Mouse (Mus musculus) limb, embryonic 12.5 days (tissue): ENCODE data around the gene Ttpal. TPM values are rescaled to one million over a fixed set of nuclear protein-coding genes. Genes with fewer than 3 reads are reported as not detected.

Source experiments
- ATAC-seq: fragments of 200-750 bp; cut with Nextera tagmentation; 2 replicates; pipeline ENCODE4 v1.8.0; 2017; ENCODE audit warnings: low read depth, moderate TSS enrichment; ENCODE audit not compliant: insufficient number of reproducible peaks, insufficient read depth, low FRiP score, low TSS enrichment
- H3K27ac ChIP-seq: fragments of 300-500 bp; sonication (generic); 2 replicates; pipeline ENCODE4 v1.5.1; 2016; ENCODE audit warnings: mild to moderate bottlenecking, moderate library complexity
- H3K27me3 ChIP-seq: fragments of 300-500 bp; sonication (generic); 2 replicates; pipeline ENCODE4 v1.6.1; 2016; ENCODE audit warnings: mild to moderate bottlenecking, moderate library complexity
- H3K36me3 ChIP-seq: fragments of 300-500 bp; sonication (generic); 2 replicates; pipeline ENCODE4 v1.6.1; 2016; ENCODE audit warnings: mild to moderate bottlenecking, moderate library complexity
- H3K4me1 ChIP-seq: fragments of 300-500 bp; sonication (generic); replicated peaks from 2 replicates; pipeline ENCODE4 v1.6.1; 2016
- H3K4me2 ChIP-seq: fragments of 300-500 bp; sonication (generic); 2 replicates; pipeline ENCODE4 v1.6.1; 2016; ENCODE audit warnings: mild to moderate bottlenecking, moderate library complexity
- H3K4me3 ChIP-seq: fragments of 300-500 bp; sonication (generic); replicated peaks from 2 replicates; pipeline ENCODE4 v1.5.1; 2016; ENCODE audit warnings: mild to moderate bottlenecking
- H3K9ac ChIP-seq: fragments of 300-500 bp; sonication (generic); replicated peaks from 2 replicates; pipeline ENCODE4 v1.6.1; 2016; ENCODE audit warnings: mild to moderate bottlenecking, moderate library complexity
- H3K9me3 ChIP-seq: fragments of 300-500 bp; sonication (generic); 2 replicates; pipeline ENCODE4 v1.6.1; 2016; ENCODE audit warnings: mild to moderate bottlenecking, moderate library complexity
- WGBS: fragments of 180-500 bp; shearing (Covaris S2); methylation state at CpG from one replicate; pipeline ENCODE4 v1.1.7; 2016; 5-methylcytosine and 5-hydroxymethylcytosine counted together
- polyA plus RNA-seq: library from polyadenylated mRNA; unstranded; fragments of >200 nt; fragmentation: Nextera tagmentation; extraction: Ambion mirVana; gene quantifications from 2 replicates; pipeline ENCODE4 v1.2.1, GENCODE M21; 2016

The Ttpal gene
- polyA plus RNA-seq, 1 experiment from 2014 or later: 48.6 TPM

DNA sequence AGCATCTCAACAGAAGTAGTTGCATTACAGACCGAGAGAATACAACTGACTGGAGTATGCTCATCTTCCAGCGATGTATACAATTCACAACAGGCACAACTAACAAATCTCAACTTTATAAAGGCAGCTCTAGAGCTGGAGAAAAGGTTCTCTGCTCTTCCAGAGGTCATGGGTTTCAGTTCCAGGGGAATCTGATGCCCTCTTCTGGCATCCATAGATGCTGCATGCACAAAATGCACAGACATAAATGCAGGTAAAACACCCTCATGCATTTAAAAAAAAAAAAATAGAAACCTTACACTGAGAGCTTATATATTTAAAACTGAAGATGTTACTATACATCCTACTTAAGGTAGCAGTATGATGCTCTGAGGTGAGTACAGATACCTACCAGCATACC lies 29.6 kb downstream of the Ttpal start:
- no peaks in the 10 kb centered on the region for H3K27me3 ChIP-seq
- H3K9ac ChIP-seq: no peak overlapping the region
- no peaks in the 10 kb centered on the region for H3K9me3 ChIP-seq
- H3K4me1 ChIP-seq: no peaks in the 10 kb centered on the region
- H3K4me2 ChIP-seq: no peak overlapping the region
- 94% methylated on average over 2 of the region's 2 CpGs for WGBS
- no peak for ATAC-seq
- H3K4me3 ChIP-seq: no peak overlapping the region
- H3K36me3 ChIP-seq: peaks cover 92% of the 10 kb centered on the region
- H3K27ac ChIP-seq: no peak overlapping the region

DNA sequence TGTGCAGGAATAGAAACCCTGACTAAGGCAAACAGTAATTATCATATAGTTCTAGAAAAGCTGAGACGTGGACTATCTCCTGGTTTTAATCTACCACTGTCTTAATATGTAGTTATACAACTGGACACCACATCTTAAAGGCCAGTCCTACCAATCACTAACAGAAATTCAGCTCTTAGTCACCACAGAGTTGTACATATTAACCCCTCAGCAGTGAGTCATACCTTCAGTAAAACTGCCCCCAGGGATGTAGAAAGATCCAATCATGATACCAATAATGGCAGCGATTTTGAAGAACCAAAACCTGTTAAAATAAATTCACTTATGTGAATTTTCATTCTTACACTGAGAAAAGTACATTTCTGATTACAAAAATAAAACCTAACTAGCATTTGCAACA lies 32.1 kb downstream of the Ttpal start:
- Histone ChIP-seq H3K4me1 (no peaks in the 10 kb centered on the region; the same call in 1 of the 2 replicates), H3K27me3 (no peaks in the 10 kb centered on the region), H3K4me2 (no peak overlapping the region), H3K9ac (no peak overlapping the region), H3K4me3 (no peak overlapping the region), H3K36me3 (peaks cover 72% of the 10 kb centered on the region), H3K9me3 (no peaks in the 10 kb centered on the region), H3K27ac (no peak overlapping the region)
- no peak for ATAC-seq
- 90% methylated on average over 2 of the region's 2 CpGs for WGBS

DNA sequence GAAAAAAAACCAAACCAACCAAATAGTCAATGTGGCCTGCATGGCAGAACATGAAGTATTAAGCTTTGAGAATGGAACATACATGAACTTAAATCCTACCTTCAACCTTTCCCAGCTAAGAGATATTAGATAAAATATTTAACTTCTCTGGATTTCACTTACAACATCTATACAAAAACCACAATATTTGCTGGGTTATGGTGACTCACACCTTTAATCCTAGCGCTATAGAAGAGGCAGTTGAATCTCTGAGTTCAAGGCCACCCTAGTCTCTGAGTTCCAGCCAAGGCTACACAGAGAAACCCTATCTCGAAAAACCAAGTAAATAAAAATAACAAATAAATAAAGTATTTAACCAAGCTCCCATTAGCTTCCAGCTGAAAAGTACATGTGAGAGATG lies 33.9 kb downstream of the Ttpal start:
- no peaks in the 10 kb centered on the region; the same call in 1 of the 2 replicates for H3K4me1 ChIP-seq
- WGBS: 91% methylated on average over 2 of the region's 2 CpGs
- H3K27me3 ChIP-seq: no peaks in the 10 kb centered on the region
- no peaks in the 10 kb centered on the region for H3K9me3 ChIP-seq
- H3K9ac ChIP-seq: no peak overlapping the region
- H3K36me3 ChIP-seq: peaks cover 57% of the 10 kb centered on the region
- no peak for ATAC-seq
- no peak overlapping the region for H3K4me2 ChIP-seq
- no peak overlapping the region for H3K27ac ChIP-seq
- H3K4me3 ChIP-seq: no peak overlapping the region

DNA sequence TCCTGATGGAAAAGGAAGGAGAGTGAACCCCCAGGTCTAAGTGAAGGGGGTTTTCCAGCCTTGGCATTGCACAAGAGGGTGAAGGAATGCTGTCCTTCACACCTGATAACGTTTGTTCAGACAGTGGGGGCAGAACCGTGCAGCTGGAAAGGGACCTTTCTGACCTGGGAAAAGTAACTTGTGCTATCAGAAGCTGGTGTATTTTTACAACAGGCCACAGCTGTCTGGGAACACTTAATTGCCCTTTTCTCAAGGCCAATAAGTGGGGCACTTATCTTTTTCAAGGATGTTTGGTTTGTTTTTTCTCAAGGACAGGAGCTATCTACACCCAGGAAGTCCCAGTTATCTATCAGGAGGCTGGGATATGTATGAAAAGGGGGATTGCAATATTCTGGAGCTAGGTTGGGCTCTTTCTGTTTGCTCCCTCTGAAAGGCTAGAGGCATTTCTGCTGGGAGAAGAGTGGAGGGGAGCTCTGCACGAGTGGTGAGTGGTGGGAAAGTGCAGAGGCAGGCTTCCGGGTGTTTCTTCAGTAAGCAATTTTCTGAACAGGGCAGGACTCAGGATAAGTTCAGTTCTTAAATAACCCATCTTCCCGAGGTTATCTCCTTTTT lies 35.6 kb downstream of the Ttpal start:
- WGBS: 53% methylated on average over 5 of the region's 5 CpGs
- H3K36me3 ChIP-seq: peaks cover 47% of the 10 kb centered on the region

GRCm38 (mm10) chr2:163640493-163640892 lies 38.4 kb downstream of the Ttpal start:
- Histone ChIP-seq H3K4me2 (no peak overlapping the region), H3K9me3 (no peaks in the 10 kb centered on the region), H3K4me1 (peaks cover 16% of the 10 kb centered on the region), H3K27ac (no peak overlapping the region), H3K27me3 (no peaks in the 10 kb centered on the region), H3K4me3 (no peak overlapping the region), H3K9ac (no peak overlapping the region), H3K36me3 (peaks cover 28% of the 10 kb centered on the region)
- ATAC-seq: no peak
- WGBS: 83% methylated on average over 3 of the region's 3 CpGs

More for the DNA sequence above, 35.6 kb downstream of the Ttpal start:
- Histone ChIP-seq H3K27ac (no peak overlapping the region), H3K4me1 (peaks cover 3% of the 10 kb centered on the region; the same call in 1 of the 2 replicates), H3K4me3 (no peak overlapping the region), H3K9ac (no peak overlapping the region), H3K4me2 (no peak overlapping the region), H3K27me3 (no peaks in the 10 kb centered on the region), H3K9me3 (no peaks in the 10 kb centered on the region)
- ATAC-seq: no peak

DNA sequence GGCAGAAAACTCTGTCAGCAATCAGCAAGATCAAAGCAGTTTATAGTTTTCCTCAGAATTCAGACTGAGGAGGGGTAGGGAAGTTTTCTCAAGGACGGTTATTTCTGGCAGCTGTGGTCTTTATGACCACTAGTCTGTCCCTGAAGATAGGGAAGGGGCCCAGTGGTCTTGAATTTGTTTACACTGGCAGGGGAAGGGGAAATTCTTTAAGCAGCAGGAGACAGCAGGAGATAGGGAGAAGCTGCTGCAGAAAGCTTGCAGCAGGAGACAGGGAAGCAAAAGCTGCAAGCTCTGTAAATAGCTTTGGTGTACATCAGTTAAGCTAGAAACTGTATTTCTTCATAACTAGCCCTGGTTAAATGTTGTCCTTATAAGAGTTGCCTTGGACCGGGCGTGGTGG lies 39.6 kb downstream of the Ttpal start:
- Histone ChIP-seq H3K9me3 (no peaks in the 10 kb centered on the region), H3K27me3 (no peaks in the 10 kb centered on the region), H3K27ac (no peak overlapping the region), H3K4me3 (no peak overlapping the region), H3K4me1 (peaks cover 16% of the 10 kb centered on the region), H3K9ac (no peak overlapping the region), H3K36me3 (peaks cover 19% of the 10 kb centered on the region; the same call in 1 of the 2 replicates), H3K4me2 (no peak overlapping the region)
- no peak for ATAC-seq
- 75% methylated on average over 3 of the region's 3 CpGs for WGBS

DNA sequence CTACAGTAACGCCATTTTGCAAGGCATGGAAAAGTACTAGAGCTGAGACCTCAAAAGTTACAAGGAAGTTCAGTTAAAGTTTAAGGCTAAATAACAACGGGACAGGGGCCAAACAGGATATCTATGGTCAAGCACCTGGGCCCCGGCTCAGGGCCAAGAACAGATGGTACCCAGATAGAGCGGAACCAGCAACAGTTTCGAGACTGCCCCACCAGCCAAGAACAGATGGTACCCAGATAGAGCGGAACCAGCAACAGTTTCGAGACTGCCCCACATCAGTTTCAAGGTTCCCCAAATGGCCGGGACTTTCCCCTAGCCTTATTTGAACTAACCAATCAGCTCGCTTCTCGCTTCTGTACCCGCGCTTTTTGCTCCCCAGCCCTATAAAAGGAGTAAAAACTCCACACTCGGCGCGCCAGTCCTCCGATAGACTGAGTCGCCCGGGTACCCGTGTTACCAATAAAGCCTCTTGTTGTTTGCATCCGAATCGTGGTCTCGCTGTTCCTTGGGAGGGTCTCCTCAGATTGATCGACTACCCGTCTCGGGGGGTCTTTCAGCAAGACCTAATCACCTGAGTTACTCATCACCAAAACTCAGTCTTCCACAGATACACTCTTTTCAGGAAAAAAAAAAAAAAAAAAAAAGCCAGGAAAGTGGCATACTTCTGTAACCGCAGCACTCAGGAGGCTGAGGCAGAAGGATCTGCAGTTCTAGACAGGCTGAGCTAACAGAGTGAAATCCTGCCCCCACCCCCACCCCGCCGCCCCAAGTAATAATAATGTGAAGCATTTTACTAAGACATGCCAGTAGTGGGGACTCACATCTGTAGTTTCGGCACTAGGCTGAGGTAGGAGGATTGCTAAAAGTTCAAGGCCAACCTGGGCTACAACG lies 40.8 kb downstream of the Ttpal start:
- no peak overlapping the region for H3K9ac ChIP-seq
- peak overlapping the region; percentile 92 for H3K4me3 ChIP-seq
- H3K9me3 ChIP-seq: no peaks in the 10 kb centered on the region
- H3K27ac ChIP-seq: no peak overlapping the region
- H3K4me2 ChIP-seq: peak overlapping the region; percentile 63
- peaks cover 13% of the 10 kb centered on the region; the same call in 1 of the 2 replicates for H3K36me3 ChIP-seq
- WGBS: 91% methylated on average over 30 of the region's 30 CpGs
- peaks cover 16% of the 10 kb centered on the region for H3K4me1 ChIP-seq
- no peak for ATAC-seq
- H3K27me3 ChIP-seq: no peaks in the 10 kb centered on the region

- WGBS: 81% methylated on average over 2 of the region's 2 CpGs
- Histone ChIP-seq H3K9me3 (no peaks in the 10 kb centered on the region), H3K27me3 (no peaks in the 10 kb centered on the region), H3K36me3 (peaks cover 13% of the 10 kb centered on the region; the same call in 1 of the 2 replicates), H3K27ac (no peak overlapping the region), H3K9ac (0 out of 2 replicates have a peak overlapping the region, but pooled peaks have one; percentile 90), H3K4me1 (peaks cover 16% of the 10 kb centered on the region), H3K4me2 (peak overlapping the region; percentile 63), H3K4me3 (peak overlapping the region; percentile 92)
- ATAC-seq: no peak
These were observed 41.5 kb downstream of the Ttpal start for GRCm38 (mm10) chr2:163643576-163643971.

GRCm38 (mm10) chr2:163644047-163644446 lies 41.9 kb downstream of the Ttpal start:
- Histone ChIP-seq H3K9ac (peak overlapping the region; percentile 90), H3K4me1 (peaks cover 16% of the 10 kb centered on the region), H3K36me3 (peaks cover 13% of the 10 kb centered on the region; the same call in 1 of the 2 replicates), H3K4me2 (peak overlapping the region; percentile 63), H3K9me3 (no peaks in the 10 kb centered on the region), H3K27ac (peak overlapping the region; percentile 98), H3K27me3 (no peaks in the 10 kb centered on the region), H3K4me3 (peak overlapping the region; percentile 92)
- ATAC-seq: no peak
- WGBS: 11% methylated on average over 4 of the region's 4 CpGs

DNA sequence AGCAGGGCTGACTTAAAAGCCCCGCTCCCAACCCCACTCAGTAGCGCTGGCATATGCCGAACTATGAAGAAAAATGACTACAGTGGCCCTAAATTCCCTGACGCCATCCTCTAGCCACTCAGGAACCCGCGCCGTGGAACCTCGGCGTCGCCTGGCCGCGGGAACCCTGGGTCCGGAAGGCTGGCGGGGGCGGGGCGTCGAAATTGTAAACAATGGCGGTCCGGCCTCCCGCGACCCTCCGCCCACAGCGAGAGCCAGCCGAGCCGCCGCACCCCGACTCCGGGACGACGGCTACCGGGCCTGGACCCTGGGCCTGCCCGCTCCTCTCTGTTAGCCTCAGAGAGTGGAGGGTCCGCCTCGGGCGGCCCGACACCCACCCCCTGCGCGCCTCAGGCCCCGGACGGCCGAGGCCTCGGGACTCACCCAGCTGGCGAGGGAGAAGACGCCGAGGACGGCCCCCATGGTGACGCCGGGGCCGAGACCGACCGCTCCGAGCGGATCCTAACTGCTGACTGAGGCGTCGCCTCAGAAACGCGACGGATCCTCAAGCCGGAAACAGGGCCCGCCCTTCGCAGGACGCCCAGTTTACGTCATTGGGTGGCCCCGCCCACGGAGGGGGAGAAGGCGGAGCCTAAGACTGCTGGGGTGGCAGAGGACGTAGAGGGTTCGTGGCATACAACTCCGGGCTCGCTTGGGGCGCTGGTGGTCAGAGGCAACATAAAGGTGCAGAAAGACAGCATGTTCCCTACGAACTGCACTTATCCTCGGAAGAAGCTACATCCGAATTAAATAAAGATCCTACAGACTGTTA lies 42.7 kb downstream of the Ttpal start, which contains the start of gene Serinc3:
Gene Serinc3 (minus strand): TSS at position 557 of the 811 bp plus-strand sequence.
- peak within 1 kb of the TSS; percentile 98 for H3K27ac ChIP-seq
- no peaks in the 10 kb centered on the region for H3K27me3 ChIP-seq
- WGBS: under 1% methylated on average over 74 of the region's 74 CpGs
- H3K4me3 ChIP-seq: peak within 1 kb of the TSS; percentile 92
- 0 out of 2 replicates have a peak, but pooled peaks cover under 1% of the 10 kb centered on the region for H3K9me3 ChIP-seq
- H3K4me1 ChIP-seq: peaks cover 16% of the 10 kb centered on the region
- H3K9ac ChIP-seq: peak within 1 kb of the TSS; percentile 90
- H3K36me3 ChIP-seq: peaks cover 13% of the 10 kb centered on the region; the same call in 1 of the 2 replicates
- peak; percentile 97 for ATAC-seq
- H3K4me2 ChIP-seq: peak within 1 kb of the TSS; percentile 63
